Mouse (Mus musculus): ENCODE measurements around the gene Fat3. TPM values are rescaled to one million over a fixed set of nuclear protein-coding genes. Genes with fewer than 3 reads are reported as not detected.

Gene Fat3
- total RNA-seq, 1 experiment: 0.58 TPM

- Histone ChIP-seq H3K4me3 (ENCODE audit: insufficient read depth in 1 of 2, low read depth in 1 of 2, low read length in 2 of 2, poor library complexity in 1 of 2, severe bottlenecking in 1 of 2) (no peak overlapping the region), H3K4me1 (ENCODE audit: control insufficient read depth in 2 of 2, insufficient read depth in 2 of 2, low read length in 2 of 2, poor library complexity in 1 of 2) (no peaks in the 10 kb centered on the region), H3K36me3 (ENCODE audit: control insufficient read depth, insufficient read depth, low read length, poor library complexity, severe bottlenecking) (no peaks in the 10 kb centered on the region), H3K27ac (ENCODE audit: insufficient read depth, low read depth, low read length, poor library complexity, severe bottlenecking) (no peak overlapping the region), H3K9me3 (ENCODE audit: control insufficient read depth, insufficient read depth, low read depth, low read length) (no peaks in the 10 kb centered on the region), H3K9ac (ENCODE audit: insufficient read depth, low read depth, low read length, poor library complexity, severe bottlenecking) (no peak overlapping the region)
- in situ Hi-C loops (cut with MboI; ENCODE audit: low sequenced_read_pairs in 2 of 2, unreplicated experiment in 2 of 2): no loop called here
- TF ChIP-seq ZNF384 (IDR thresholded peaks at IDR 0.05; ENCODE audit: low read depth, low read length) (no peak), MAFK (IDR thresholded peaks at IDR 0.05; ENCODE audit: insufficient read depth, low read depth, low read length) (no peak), CHD2 (IDR thresholded peaks at IDR 0.05; ENCODE audit: low read depth, low read length) (no peak)
- DNase-seq (ENCODE audit: low read depth, low spot score): no peak
Observed at GRCm38 (mm10) chr9:16002991-16003390, 498.1 kb downstream of the Fat3 start.

- in situ Hi-C loops (cut with MboI; ENCODE audit: low sequenced_read_pairs in 2 of 2, unreplicated experiment in 2 of 2): no loop called here
- Histone ChIP-seq H3K27ac (ENCODE audit: insufficient read depth, low read depth, low read length, poor library complexity, severe bottlenecking) (no peak overlapping the region), H3K4me3 (ENCODE audit: insufficient read depth in 1 of 2, low read depth in 1 of 2, low read length in 2 of 2, poor library complexity in 1 of 2, severe bottlenecking in 1 of 2) (no peak overlapping the region), H3K9ac (ENCODE audit: insufficient read depth, low read depth, low read length, poor library complexity, severe bottlenecking) (no peak overlapping the region), H3K36me3 (ENCODE audit: control insufficient read depth, insufficient read depth, low read length, poor library complexity, severe bottlenecking) (no peaks in the 10 kb centered on the region), H3K9me3 (ENCODE audit: control insufficient read depth, insufficient read depth, low read depth, low read length) (no peaks in the 10 kb centered on the region), H3K4me1 (ENCODE audit: control insufficient read depth in 2 of 2, insufficient read depth in 2 of 2, low read length in 2 of 2, poor library complexity in 1 of 2) (no peaks in the 10 kb centered on the region)
- no peak for DNase-seq (ENCODE audit: low read depth, low spot score)
- TF ChIP-seq ZNF384 (IDR thresholded peaks at IDR 0.05; ENCODE audit: low read depth, low read length): no peak
- no peak for TF ChIP-seq CHD2 (IDR thresholded peaks at IDR 0.05; ENCODE audit: low read depth, low read length)
- TF ChIP-seq HCFC1 (IDR thresholded peaks at IDR 0.05; ENCODE audit: borderline replicate concordance, insufficient read depth, low read length): no peak
- TF ChIP-seq MAFK (IDR thresholded peaks at IDR 0.05; ENCODE audit: insufficient read depth, low read depth, low read length): no peak
- no peak for TF ChIP-seq ZC3H11A (IDR thresholded peaks at IDR 0.05; ENCODE audit: borderline replicate concordance, low read depth, low read length)
Observed at GRCm38 (mm10) chr9:15994762-15995161, 506.3 kb downstream of the Fat3 start.

GRCm38 (mm10) chr9:15994177-15994576, 506.9 kb downstream of the Fat3 start:
- TF ChIP-seq ZNF384 (IDR thresholded peaks at IDR 0.05; ENCODE audit: low read depth, low read length) (no peak), CHD2 (IDR thresholded peaks at IDR 0.05; ENCODE audit: low read depth, low read length) (no peak), HCFC1 (IDR thresholded peaks at IDR 0.05; ENCODE audit: borderline replicate concordance, insufficient read depth, low read length) (no peak), ZC3H11A (IDR thresholded peaks at IDR 0.05; ENCODE audit: borderline replicate concordance, low read depth, low read length) (no peak), MAFK (IDR thresholded peaks at IDR 0.05; ENCODE audit: insufficient read depth, low read depth, low read length) (no peak)
- H3K4me3 ChIP-seq (ENCODE audit: insufficient read depth in 1 of 2, low read depth in 1 of 2, low read length in 2 of 2, poor library complexity in 1 of 2, severe bottlenecking in 1 of 2): no peak overlapping the region
- no peaks in the 10 kb centered on the region for H3K9me3 ChIP-seq (ENCODE audit: control insufficient read depth, insufficient read depth, low read depth, low read length)
- in situ Hi-C loops (cut with MboI; ENCODE audit: low sequenced_read_pairs in 2 of 2, unreplicated experiment in 2 of 2): no loop called here
- H3K27ac ChIP-seq (ENCODE audit: insufficient read depth, low read depth, low read length, poor library complexity, severe bottlenecking): no peak overlapping the region
- no peak for DNase-seq (ENCODE audit: low read depth, low spot score)
- H3K4me1 ChIP-seq (ENCODE audit: control insufficient read depth in 2 of 2, insufficient read depth in 2 of 2, low read length in 2 of 2, poor library complexity in 1 of 2): no peaks in the 10 kb centered on the region
- no peak overlapping the region for H3K9ac ChIP-seq (ENCODE audit: insufficient read depth, low read depth, low read length, poor library complexity, severe bottlenecking)
- no peaks in the 10 kb centered on the region for H3K36me3 ChIP-seq (ENCODE audit: control insufficient read depth, insufficient read depth, low read length, poor library complexity, severe bottlenecking)

DNA sequence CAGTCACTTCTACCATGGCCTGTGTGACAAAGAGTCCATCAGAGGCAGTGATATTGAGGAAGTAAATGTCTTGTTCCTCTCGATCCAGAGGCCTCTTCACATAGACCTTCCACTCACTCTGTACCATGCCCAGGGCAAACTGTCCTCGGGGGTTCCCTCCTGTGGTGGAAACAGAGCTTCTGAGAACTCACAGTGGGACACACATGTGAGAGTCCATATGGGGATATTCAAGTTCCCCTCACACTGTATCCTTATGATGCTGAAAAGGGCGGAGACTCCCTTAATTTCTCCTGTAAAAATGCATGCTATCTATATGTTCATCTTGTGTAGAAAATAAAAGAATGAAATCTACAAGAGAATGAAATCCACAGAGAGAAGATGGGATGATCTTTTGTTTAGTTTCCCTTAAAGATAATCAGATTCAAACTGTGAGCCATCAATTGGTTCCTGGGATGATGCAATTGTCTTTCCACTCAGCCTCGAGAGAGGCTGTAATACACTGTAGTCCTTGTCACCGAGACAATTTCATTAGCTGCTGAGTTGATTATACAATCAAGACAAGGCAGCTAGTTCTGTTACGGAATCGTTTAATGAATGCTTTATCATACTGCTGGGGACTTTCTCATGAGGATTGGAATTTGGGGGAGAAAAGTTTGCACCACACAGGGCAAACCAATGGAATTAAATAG, 508.8 kb downstream of the Fat3 start:
- Histone ChIP-seq H3K4me1 (ENCODE audit: control insufficient read depth in 2 of 2, insufficient read depth in 2 of 2, low read length in 2 of 2, poor library complexity in 1 of 2) (no peaks in the 10 kb centered on the region), H3K4me3 (ENCODE audit: insufficient read depth in 1 of 2, low read depth in 1 of 2, low read length in 2 of 2, poor library complexity in 1 of 2, severe bottlenecking in 1 of 2) (no peak overlapping the region), H3K9ac (ENCODE audit: insufficient read depth, low read depth, low read length, poor library complexity, severe bottlenecking) (no peak overlapping the region), H3K27ac (ENCODE audit: insufficient read depth, low read depth, low read length, poor library complexity, severe bottlenecking) (no peak overlapping the region), H3K9me3 (ENCODE audit: control insufficient read depth, insufficient read depth, low read depth, low read length) (no peaks in the 10 kb centered on the region), H3K36me3 (ENCODE audit: control insufficient read depth, insufficient read depth, low read length, poor library complexity, severe bottlenecking) (no peaks in the 10 kb centered on the region)
- no peak for DNase-seq (ENCODE audit: low read depth, low spot score)
- in situ Hi-C loops (cut with MboI; ENCODE audit: low sequenced_read_pairs in 2 of 2, unreplicated experiment in 2 of 2): no loop called here
- no peak for TF ChIP-seq ZC3H11A (IDR thresholded peaks at IDR 0.05; ENCODE audit: borderline replicate concordance, low read depth, low read length)
- no peak for TF ChIP-seq MAFK (IDR thresholded peaks at IDR 0.05; ENCODE audit: insufficient read depth, low read depth, low read length)
- no peak for TF ChIP-seq HCFC1 (IDR thresholded peaks at IDR 0.05; ENCODE audit: borderline replicate concordance, insufficient read depth, low read length)
- TF ChIP-seq ZNF384 (IDR thresholded peaks at IDR 0.05; ENCODE audit: low read depth, low read length): no peak
- TF ChIP-seq CHD2 (IDR thresholded peaks at IDR 0.05; ENCODE audit: low read depth, low read length): no peak

GRCm38 (mm10) chr9:15978317-15978716, 522.8 kb downstream of the Fat3 start:
- no peaks in the 10 kb centered on the region for H3K4me1 ChIP-seq (ENCODE audit: control insufficient read depth in 2 of 2, insufficient read depth in 2 of 2, low read length in 2 of 2, poor library complexity in 1 of 2)
- TF ChIP-seq ZC3H11A (IDR thresholded peaks at IDR 0.05; ENCODE audit: borderline replicate concordance, low read depth, low read length) (no peak), CHD2 (IDR thresholded peaks at IDR 0.05; ENCODE audit: low read depth, low read length) (no peak), HCFC1 (IDR thresholded peaks at IDR 0.05; ENCODE audit: borderline replicate concordance, insufficient read depth, low read length) (no peak), MAFK (IDR thresholded peaks at IDR 0.05; ENCODE audit: insufficient read depth, low read depth, low read length) (no peak)
- H3K4me3 ChIP-seq (ENCODE audit: insufficient read depth in 1 of 2, low read depth in 1 of 2, low read length in 2 of 2, poor library complexity in 1 of 2, severe bottlenecking in 1 of 2): no peak overlapping the region

More at GRCm38 (mm10) chr9:15978317-15978716, 522.8 kb downstream of the Fat3 start:
- H3K9ac ChIP-seq (ENCODE audit: insufficient read depth, low read depth, low read length, poor library complexity, severe bottlenecking): no peak overlapping the region
- no peak overlapping the region for H3K27ac ChIP-seq (ENCODE audit: insufficient read depth, low read depth, low read length, poor library complexity, severe bottlenecking)
- in situ Hi-C loops (cut with MboI; ENCODE audit: low sequenced_read_pairs in 2 of 2, unreplicated experiment in 2 of 2): no loop called here
- H3K9me3 ChIP-seq (ENCODE audit: control insufficient read depth, insufficient read depth, low read depth, low read length): no peaks in the 10 kb centered on the region
- no peaks in the 10 kb centered on the region for H3K36me3 ChIP-seq (ENCODE audit: control insufficient read depth, insufficient read depth, low read length, poor library complexity, severe bottlenecking)
- DNase-seq (ENCODE audit: low read depth, low spot score): no peak

All from ES-E14 (cell line).